Mouse (Mus musculus) erythroblast, embryonic 14.5 days (primary cell): ENCODE results near the gene Srebf2.

Source experiments
- GATA1 ChIP-seq: IDR thresholded peaks from 2 replicates; pipeline ENCODE4 v1.6.1; 2012; ENCODE audit warnings: low read length, inconsistent platforms, mixed read lengths
- TAL1 ChIP-seq: IDR thresholded peaks from 3 replicates; pipeline ENCODE4 v1.6.1; 2012; ENCODE audit warnings: low read length, inconsistent platforms, mixed read lengths

- TF ChIP-seq GATA1 (no peak), TAL1 (no peak)
These were observed 88.7 kb downstream of the Srebf2 start for GRCm38 (mm10) chr15:82235661-82236060.
